Mouse (Mus musculus) spleen, postnatal 10 days (tissue): ENCODE data around the gene Ap1s3.
A peak's percentile ranks its signal among the peaks of the same experiment; 100 is the strongest.

Source experiments
- DNase-seq, 2 experiments: peaks; one replicate each; pipeline ENCODE4 v3.0.0; 2021 to 2022; ENCODE audit warnings: low spot score in 2 of 2

Ap1s3 gene

DNA sequence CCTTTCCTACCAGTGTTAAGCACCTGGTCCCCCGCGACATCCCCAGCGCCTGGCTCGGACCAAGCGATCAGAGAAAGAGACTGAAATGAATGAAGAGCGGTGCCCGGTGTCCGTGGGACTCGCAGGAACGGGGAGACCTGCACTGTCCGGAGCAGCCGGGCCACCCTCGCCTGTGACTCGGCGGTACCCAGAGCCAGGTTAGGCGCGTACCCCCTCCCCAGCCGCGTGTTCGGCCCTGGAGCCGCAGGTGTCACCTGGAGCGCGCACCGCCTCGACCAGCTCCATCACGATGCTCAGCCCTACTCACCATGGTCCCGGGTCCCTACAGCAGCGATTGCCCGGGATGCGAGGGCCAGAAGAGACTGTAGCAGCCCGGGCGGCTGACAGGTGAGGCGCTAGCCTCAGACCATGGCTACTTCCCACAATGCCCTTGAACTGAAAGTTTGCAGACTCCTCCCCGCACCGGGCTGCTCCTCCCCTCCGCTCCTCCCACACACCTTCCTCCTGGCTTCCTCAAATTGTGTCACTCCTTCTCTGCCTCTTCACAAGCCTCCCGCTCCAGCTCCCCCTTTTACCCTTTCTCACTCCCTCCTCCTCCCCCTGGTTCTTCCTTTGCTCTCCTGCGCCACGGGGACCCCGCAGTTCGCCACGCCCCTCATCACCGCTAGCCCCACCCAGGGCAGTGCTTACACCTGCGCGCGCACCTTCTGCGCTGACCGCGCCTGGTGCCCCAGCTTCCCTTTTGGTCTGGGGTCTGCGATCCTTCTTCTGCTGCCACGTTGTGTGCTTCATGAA is at the start of gene Ap1s3:
TSS of gene Ap1s3 (minus strand) at position 430 of the 795 bp plus-strand sequence.
- peak; percentile 73 to 84 for DNase-seq

GRCm38 (mm10) chr1:79714152-79714923 is 42.6 kb upstream of the Ap1s3 start:
- DNase-seq = no peak

DNA sequence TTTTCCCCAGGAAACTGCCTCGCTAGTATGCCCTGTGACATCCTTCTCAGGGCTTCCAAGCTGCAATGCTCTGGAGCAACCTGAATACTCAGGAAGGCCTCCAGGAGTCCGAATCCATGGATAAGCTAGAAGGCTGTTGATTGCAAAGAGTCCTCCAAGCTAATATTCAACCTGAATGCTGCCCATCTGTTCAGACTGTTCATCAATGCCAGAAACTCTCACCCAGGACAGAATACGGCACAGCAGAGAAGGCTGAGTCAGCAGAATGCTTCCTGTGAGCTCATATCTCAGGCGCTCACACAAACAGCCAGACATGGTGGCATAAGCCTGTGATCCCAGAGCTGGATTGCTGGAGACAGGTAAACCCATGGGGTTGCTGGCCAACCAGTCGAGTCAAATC is 41.3 kb upstream of the Ap1s3 start:
- no peak for DNase-seq

DNA sequence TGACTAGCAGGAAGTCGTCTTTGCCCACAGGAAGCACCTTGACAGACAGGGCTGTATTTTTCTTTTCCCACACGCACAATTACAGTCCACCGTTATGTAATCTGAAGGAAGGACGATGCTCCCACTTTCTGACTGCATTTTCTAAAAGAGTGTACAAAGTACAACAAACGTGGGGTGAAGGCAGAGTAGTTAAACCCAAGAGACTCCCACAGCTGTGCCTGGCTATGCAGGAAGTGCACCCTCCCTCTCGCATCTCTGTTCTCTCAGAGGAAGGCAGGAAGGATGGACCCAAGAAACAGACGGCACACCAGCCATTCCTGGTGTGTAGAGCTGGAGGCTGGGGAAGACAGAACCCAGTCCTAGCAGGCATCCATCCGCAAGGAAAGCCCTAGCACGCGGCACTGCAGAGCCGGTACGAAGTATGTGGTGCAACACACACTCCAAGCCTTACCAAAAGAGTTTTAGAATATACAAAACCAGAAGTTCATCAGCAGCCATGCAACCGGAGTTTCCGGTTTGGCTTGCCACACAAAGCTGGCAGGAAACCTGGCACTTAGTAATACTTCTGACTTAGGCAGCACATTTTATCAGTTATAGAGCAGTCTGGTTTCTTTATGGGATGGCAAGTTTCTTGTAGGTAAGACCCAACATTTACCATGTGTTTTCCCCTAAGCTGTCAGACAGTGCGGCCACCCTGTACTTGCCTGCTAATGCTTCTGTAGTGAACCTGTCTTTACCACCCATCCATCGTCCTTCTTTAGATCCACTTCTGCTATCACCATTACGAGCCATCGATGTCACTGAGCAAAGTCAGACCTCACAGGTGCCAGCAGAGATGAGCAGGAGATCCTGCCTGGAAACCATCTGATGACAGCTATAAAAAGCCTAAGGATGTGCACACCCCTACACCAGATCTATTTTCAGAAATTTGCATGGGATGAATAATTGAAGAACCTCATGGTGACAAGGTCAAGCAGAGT is 39.7 kb upstream of the Ap1s3 start:
- peak in 1 of 2 experiments; percentile 36 for DNase-seq

- DNase-seq = no peak
Observed at GRCm38 (mm10) chr1:79710678-79711077, 38.9 kb upstream of the Ap1s3 start.

- DNase-seq = no peak
Observed at GRCm38 (mm10) chr1:79710216-79710615, 38.4 kb upstream of the Ap1s3 start.

GRCm38 (mm10) chr1:79707383-79707782 is 35.6 kb upstream of the Ap1s3 start:
- DNase-seq = no peak

DNA sequence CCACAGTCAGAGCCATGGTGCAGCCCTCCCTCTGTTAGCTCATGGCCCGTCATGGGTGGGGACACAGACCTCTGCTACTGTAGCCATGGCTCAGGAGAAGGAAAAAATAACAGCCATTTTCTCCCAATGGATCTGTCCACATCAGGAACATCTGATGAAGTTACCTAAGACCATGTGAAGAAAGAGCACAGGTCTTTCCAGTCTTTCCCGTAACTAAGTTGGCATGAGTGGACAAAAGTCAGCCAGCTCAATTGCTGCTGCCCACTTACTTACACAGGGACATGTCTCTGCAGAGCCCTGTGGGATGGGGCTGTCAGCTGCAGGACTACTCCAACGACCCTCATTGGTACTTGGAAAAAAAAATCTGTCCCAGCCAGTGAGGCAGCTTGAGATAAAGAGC is 34.9 kb upstream of the Ap1s3 start:
- no peak for DNase-seq

- DNase-seq = no peak
Observed at GRCm38 (mm10) chr1:79704672-79705071, 32.9 kb upstream of the Ap1s3 start.

DNA sequence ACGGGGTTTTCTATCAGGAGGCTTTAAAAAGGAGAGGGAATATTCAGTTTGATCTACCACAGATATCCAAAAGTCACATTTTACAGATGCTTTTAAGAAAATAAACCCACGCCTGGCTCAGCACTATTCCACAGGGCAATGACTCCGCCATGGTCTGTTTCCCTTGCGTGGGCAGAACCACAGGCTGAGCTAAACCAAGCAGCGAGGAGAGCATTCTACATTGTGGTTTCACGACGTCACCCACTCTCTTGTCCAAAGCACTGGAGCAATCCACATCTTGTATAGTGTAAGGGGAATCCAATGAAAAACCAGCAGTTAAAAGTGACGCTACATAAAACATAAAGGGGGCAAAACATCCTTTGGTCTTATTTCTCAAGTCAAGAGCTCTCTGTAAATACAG is 31.7 kb upstream of the Ap1s3 start:
- no peak for DNase-seq

DNA sequence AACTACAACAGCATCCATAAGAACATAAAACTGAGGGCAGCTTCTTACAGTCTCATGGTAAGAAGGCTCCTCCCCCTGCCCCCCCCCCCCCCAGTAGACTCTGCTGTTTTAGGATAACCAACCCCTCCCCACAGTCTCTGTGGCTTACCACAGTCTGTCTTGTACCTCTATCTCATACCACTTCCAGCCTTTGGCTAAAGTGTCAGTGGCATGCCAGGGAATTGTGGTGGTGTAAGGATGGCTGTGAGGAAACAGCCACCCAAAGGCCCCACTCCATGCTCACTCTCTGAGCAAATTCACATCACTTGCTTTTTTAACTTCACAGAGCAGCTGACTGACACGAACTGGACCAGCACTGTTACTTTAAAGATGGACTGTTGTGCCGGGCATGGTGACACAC is 26.7 kb upstream of the Ap1s3 start:
- DNase-seq = no peak

DNA sequence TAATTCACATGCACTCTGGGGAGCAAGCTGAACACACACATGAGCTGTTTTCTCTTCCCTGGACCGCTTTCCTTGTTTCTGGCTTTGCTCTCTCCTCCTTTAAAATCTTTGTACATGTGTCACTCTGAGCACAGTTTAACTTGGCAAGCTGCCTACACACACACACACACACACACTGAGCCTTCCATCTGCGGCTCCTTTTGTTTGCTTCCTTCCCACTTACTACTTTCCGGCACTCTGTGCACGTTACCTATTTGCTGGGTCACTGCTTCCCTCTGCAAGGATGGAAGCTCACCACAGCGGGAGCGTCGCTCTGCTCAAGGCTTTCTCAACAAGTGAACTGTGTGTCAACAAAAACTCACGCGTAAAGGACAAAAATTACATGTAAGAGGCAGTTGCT is 25.6 kb upstream of the Ap1s3 start:
- DNase-seq = no peak

DNA sequence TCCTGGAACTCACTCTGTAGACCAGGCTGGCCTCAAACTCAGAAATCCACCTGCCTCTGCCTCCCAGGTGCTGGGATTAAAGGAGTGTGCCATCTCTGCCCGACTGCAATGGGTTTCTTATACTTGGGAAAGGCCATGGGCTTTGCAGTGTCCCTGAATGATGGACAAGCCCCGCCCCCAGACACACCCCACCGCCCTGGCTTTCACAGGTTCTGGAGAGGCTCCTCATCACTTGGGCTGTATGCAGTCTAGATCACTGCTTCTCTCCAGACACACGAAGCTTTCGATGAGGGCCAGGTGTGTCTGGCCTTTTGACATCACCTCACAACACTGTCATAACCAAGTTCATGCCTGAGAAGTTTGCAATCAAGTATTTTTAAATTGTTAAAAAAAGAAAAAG is 25.2 kb upstream of the Ap1s3 start:
- no peak for DNase-seq

GRCm38 (mm10) chr1:79692482-79692881 is 20.7 kb upstream of the Ap1s3 start:
- DNase-seq = no peak

- DNase-seq = no peak
Observed at GRCm38 (mm10) chr1:79687254-79687653, 15.5 kb upstream of the Ap1s3 start.

- no peak for DNase-seq
Observed at GRCm38 (mm10) chr1:79684027-79684426, 12.3 kb upstream of the Ap1s3 start.

- DNase-seq = no peak
Observed at GRCm38 (mm10) chr1:79682936-79683335, 11.2 kb upstream of the Ap1s3 start.

GRCm38 (mm10) chr1:79680777-79681176 is 9.0 kb upstream of the Ap1s3 start:
- no peak for DNase-seq

GRCm38 (mm10) chr1:79678117-79678684 is 6.4 kb upstream of the Ap1s3 start:
- no peak for DNase-seq

GRCm38 (mm10) chr1:79675716-79676115 is 3.9 kb upstream of the Ap1s3 start:
- no peak for DNase-seq

GRCm38 (mm10) chr1:79671196-79671542 is 603 bp downstream of the Ap1s3 start:
- peak in 1 of 2 experiments; percentile 61 for DNase-seq
